Comparison of ENCODE assay signal across 31 mouse cellular contexts in the genomic region with DNA sequence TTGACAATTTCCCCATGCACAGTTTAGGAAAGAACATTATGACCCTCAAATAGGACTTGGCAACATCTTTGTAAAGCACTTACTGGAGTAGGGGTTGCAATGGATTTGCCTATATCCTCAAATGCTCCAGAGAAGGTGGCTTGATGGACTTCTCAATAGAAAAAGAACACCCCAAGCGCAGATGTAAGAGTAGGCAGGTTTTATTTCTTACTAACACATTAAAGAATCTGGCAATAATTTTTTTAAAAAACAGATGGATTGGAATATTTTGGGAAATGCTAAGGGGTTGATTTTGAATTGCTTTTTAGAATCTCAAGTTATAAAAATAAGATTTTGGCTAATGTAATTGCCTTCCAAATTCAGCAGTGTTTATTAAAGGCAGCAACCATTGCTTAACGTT.
"Had no signal": no experiment of that assay in that cellular context is flagged by ENCODE, and none has a peak within 500 bp of the region (broad histone marks: within the 10 kb centered on the region; RNA-seq: fewer than 3 reads in every experiment).

No protein-coding gene starts in this region.

- H3K27me3 ChIP-seq: limb, embryonic 12.5 days; limb, embryonic 13.5 days; limb, embryonic 15.5 days; liver, embryonic 12.5 days; liver, embryonic 13.5 days; liver, embryonic 15.5 days; lung, embryonic 15.5 days; megakaryocyte, embryonic 14.5 days; midbrain, embryonic 12.5 days; midbrain, embryonic 13.5 days; midbrain, embryonic 15.5 days had no signal

- H3K4me1 ChIP-seq: limb, embryonic 10.5 days; limb, embryonic 12.5 days; limb, embryonic 13.5 days; limb, embryonic 15.5 days; liver, embryonic 12.5 days; liver, embryonic 13.5 days; liver, embryonic 15.5 days; lung, embryonic 15.5 days; megakaryocyte, embryonic 14.5 days; midbrain, embryonic 10.5 days; midbrain, embryonic 12.5 days; midbrain, embryonic 13.5 days; midbrain, embryonic 15.5 days had no signal

- H3K4me2 ChIP-seq: limb, embryonic 12.5 days; limb, embryonic 13.5 days; limb, embryonic 15.5 days; liver, embryonic 11.5 days; liver, embryonic 12.5 days; liver, embryonic 13.5 days; liver, embryonic 15.5 days; lung, embryonic 14.5 days; lung, embryonic 15.5 days; midbrain, embryonic 11.5 days; midbrain, embryonic 12.5 days; midbrain, embryonic 13.5 days; midbrain, embryonic 15.5 days had no signal

- ATAC-seq: liver, embryonic 12.5 days; liver, postnatal 0 days; lung, postnatal 0 days; midbrain, embryonic 13.5 days; midbrain, embryonic 15.5 days; midbrain, embryonic 16.5 days had no signal

- H3K27ac ChIP-seq: limb, embryonic 10.5 days; limb, embryonic 12.5 days; limb, embryonic 13.5 days; limb, embryonic 15.5 days; liver, embryonic 12.5 days; liver, embryonic 13.5 days; liver, embryonic 14.5 days; liver, embryonic 15.5 days; lung, embryonic 15.5 days; macrophage; midbrain, embryonic 10.5 days; midbrain, embryonic 12.5 days; midbrain, embryonic 13.5 days; midbrain, embryonic 15.5 days had no signal

- H3K9me3 ChIP-seq: limb, embryonic 10.5 days; limb, embryonic 12.5 days; limb, embryonic 13.5 days; limb, embryonic 15.5 days; liver, embryonic 12.5 days; liver, embryonic 13.5 days; liver, embryonic 15.5 days; lung, embryonic 15.5 days; megakaryocyte, embryonic 14.5 days; midbrain, embryonic 10.5 days; midbrain, embryonic 12.5 days; midbrain, embryonic 13.5 days; midbrain, embryonic 15.5 days had no signal

- H3K4me3 ChIP-seq: limb, embryonic 10.5 days; limb, embryonic 12.5 days; limb, embryonic 13.5 days; limb, embryonic 15.5 days; liver, embryonic 12.5 days; liver, embryonic 13.5 days; liver, embryonic 15.5 days; lung, embryonic 15.5 days; megakaryocyte, embryonic 14.5 days; midbrain, embryonic 10.5 days; midbrain, embryonic 12.5 days; midbrain, embryonic 13.5 days; midbrain, embryonic 15.5 days; myocyte had no signal

- DNase-seq: left cerebral cortex, postnatal 4 days; liver; liver, embryonic 13.5 days; liver, postnatal 0 days; lung, adult 18-20 months; lung, adult 2 months; lung, embryonic 14.5 days; lung, postnatal 10 days; lung, postnatal 14 days; lung, postnatal 36 days; lung, postnatal 4 days; midbrain, embryonic 14.5 days had no signal

- H3K36me3 ChIP-seq: limb, embryonic 10.5 days; limb, embryonic 12.5 days; limb, embryonic 13.5 days; limb, embryonic 15.5 days; liver, embryonic 12.5 days; liver, embryonic 13.5 days; liver, embryonic 15.5 days; lung, embryonic 15.5 days; midbrain, embryonic 10.5 days; midbrain, embryonic 12.5 days; midbrain, embryonic 13.5 days; midbrain, embryonic 15.5 days had no signal

- H3K9ac ChIP-seq: limb, embryonic 12.5 days; limb, embryonic 13.5 days; limb, embryonic 15.5 days; liver, embryonic 12.5 days; liver, embryonic 13.5 days; liver, embryonic 14.5 days; liver, embryonic 15.5 days; liver, postnatal 0 days; lung, embryonic 14.5 days; lung, embryonic 15.5 days; midbrain, embryonic 12.5 days; midbrain, embryonic 13.5 days; midbrain, embryonic 15.5 days had no signal
